Mouse (Mus musculus): ENCODE measurements at regions not wholly inside any gene's neighbourhood (a gene's known extent, or its start where the extent isn't known, plus 50 kb on each side); places are given as distances from the start of the nearest gene placed in this dataset.
A peak's percentile ranks its signal among the peaks of the same experiment; 100 is the strongest.

DNA sequence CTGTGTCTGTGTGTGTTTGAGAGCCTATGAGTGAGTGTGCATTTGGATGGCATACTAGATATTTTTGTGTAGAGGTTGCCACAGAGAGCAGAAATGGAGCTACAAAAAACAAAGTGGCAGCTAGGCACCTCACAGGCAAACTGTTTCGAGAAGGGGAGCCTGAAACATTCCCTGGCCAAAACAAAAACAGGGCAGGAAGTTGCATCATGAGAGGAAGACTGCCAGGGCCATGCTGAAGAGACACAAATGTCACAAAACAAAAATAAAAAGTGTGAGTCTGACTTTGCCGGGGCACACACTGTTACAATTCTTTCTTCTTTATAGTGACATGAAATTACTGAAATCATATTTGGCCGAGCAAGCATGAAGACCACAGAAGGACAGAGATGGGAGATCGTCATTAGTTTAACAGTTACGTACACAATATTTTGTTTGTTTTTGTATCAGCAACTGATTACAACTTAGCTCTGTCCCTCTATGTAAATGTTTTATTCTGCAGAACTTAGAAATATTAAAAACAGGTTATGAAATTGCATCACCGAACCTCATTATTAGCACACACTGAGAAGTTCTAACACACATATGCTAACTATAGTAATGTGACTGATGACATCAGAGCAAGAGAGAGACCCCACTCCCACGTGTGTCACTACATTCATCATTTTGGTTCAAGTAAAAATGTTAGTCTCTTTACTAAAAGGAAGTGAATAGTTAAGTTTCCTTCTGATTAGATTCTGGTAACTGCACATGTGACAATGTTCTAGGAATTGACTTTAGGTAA is 77.3 kb upstream of the Mkln1 start:
- no peak for ATAC-seq (replicated peaks; ENCODE audit: extremely low read depth, insufficient read depth, low FRiP score)
- Histone ChIP-seq H3K27ac (ENCODE audit: low read length) (no peak overlapping the region), H3K27me3 (ENCODE audit: control insufficient read depth, insufficient read depth, low read length) (no peaks in the 10 kb centered on the region), H3K9ac (ENCODE audit: low read length) (no peak overlapping the region), H3K4me1 (ENCODE audit: control insufficient read depth, insufficient read depth, low read length) (peaks cover 16% of the 10 kb centered on the region), H3K4me2 (ENCODE audit: low read depth, low read length) (no peak overlapping the region), H3K9me3 (replicated peaks; ENCODE audit: control insufficient read depth, low read length) (no peaks in the 10 kb centered on the region), H3K36me3 (ENCODE audit: control insufficient read depth, insufficient read depth) (no peaks in the 10 kb centered on the region), H3K4me3 (ENCODE audit: low read length) (no peak overlapping the region)
- 59% methylated on average over 7 of the region's 7 CpGs for WGBS

DNA sequence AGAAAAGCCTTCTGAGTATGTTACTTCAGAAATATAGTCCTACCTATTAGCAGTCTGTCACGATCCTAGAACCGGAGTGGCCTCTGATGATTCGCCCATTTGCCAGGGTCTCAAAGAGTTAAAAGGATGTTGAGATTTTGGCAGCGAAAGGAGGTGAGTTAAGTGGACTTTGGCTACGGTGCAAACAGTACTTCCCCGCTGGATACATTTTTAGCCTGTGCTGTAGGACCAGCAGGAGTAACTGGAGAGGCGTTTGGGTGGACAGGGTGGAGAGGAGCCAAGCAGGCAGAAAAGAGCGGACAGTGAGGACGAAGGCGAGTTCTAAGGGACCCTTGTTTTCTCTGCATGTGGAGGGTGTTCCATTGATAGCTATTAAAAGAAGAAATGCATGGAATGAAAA is 76.6 kb upstream of the Mkln1 start:
- peak overlapping the region; percentile 61 for H3K27ac ChIP-seq (ENCODE audit: low read length)
- H3K9me3 ChIP-seq (replicated peaks; ENCODE audit: control insufficient read depth, low read length), result no peaks in the 10 kb centered on the region
- ATAC-seq (replicated peaks; ENCODE audit: extremely low read depth, insufficient read depth, low FRiP score), result peak; percentile 69; the same call in 1 of the 2 replicates
- no peaks in the 10 kb centered on the region for H3K27me3 ChIP-seq (ENCODE audit: control insufficient read depth, insufficient read depth, low read length)
- H3K4me3 ChIP-seq (ENCODE audit: low read length), result no peak overlapping the region
- peaks cover 16% of the 10 kb centered on the region for H3K4me1 ChIP-seq (ENCODE audit: control insufficient read depth, insufficient read depth, low read length)
- 27% methylated on average over 10 of the region's 10 CpGs for WGBS
- H3K36me3 ChIP-seq (ENCODE audit: control insufficient read depth, insufficient read depth), result no peaks in the 10 kb centered on the region
- peak overlapping the region; percentile 27; the same call in 1 of the 2 replicates for H3K4me2 ChIP-seq (ENCODE audit: low read depth, low read length)
- no peak overlapping the region for H3K9ac ChIP-seq (ENCODE audit: low read length)

DNA sequence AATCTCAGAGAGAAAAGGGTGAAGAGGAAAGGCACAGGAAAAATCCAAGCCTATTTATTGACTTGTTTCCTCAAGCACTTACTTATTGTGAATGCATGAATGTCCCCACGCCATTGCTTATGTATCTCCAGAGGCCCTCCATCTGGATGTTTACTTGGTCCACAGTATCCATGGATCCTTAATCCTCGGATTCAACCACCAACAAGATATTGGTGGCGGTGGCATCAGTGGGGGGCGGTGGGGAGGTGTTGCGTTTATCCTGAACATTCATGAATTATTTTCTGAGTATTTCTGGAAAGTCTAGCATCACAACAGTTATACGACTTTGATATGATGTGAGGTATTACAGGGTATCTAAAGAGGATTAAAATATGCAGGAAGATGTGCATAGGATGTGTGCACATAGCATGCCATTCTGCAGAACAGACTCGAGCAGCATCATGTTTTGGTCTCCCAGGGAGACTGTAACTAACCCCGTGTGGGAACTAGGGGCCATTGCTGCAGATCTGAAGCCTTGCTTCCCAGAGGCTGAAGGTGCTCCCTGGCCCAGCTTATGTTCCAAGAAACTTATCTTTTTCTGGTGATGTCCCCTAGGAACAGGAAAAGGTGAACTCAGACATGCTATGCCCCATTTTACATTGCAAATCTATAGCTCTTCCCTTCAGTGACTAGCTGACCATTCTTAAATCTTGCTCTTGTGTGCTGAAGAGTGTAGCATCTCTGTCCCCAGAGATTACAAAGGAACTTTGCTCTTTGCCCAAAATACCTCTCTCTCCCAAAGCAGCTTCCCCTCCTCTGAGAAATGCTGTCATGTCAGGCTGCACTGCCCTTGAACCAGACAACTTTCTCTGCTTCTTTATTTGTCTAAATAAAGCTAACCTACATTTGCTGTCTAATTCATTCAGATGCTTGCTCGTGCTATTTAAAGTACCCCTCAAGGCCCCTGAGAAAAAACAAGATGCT is 75.0 kb upstream of the Mkln1 start:
- 76% methylated on average over 9 of the region's 9 CpGs for WGBS
- no peak overlapping the region for H3K4me2 ChIP-seq (ENCODE audit: low read depth, low read length)
- no peak for ATAC-seq (replicated peaks; ENCODE audit: extremely low read depth, insufficient read depth, low FRiP score)

DNA sequence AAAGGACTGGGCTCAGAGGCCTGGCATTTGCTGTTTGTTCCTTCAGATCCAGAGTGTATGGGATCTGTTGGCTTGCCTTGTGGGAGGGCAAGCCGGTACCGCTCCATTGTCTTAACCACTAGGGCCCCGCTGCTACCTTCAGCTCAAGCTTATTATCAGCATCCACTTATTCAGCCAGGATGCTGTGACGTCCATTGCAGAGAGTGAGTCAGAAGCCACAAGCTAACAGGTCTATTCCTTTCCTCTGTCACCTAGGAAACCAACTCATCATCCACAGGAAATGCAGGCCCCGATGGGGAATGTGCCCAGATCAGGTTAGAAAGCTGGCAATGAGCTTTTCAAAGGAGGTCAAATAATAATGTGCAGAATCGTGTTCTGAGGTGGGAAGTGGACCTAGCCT is 73.8 kb upstream of the Mkln1 start:
- no peak overlapping the region for H3K9ac ChIP-seq (ENCODE audit: low read length)
- no peaks in the 10 kb centered on the region for H3K27me3 ChIP-seq (ENCODE audit: control insufficient read depth, insufficient read depth, low read length)
- no peak overlapping the region for H3K4me2 ChIP-seq (ENCODE audit: low read depth, low read length)
- WGBS, result 55% methylated on average over 6 of the region's 6 CpGs
- no peak overlapping the region for H3K27ac ChIP-seq (ENCODE audit: low read length)
- ATAC-seq (replicated peaks; ENCODE audit: extremely low read depth, insufficient read depth, low FRiP score), result no peak
- H3K4me3 ChIP-seq (ENCODE audit: low read length), result no peak overlapping the region
- H3K9me3 ChIP-seq (replicated peaks; ENCODE audit: control insufficient read depth, low read length), result no peaks in the 10 kb centered on the region
- H3K36me3 ChIP-seq (ENCODE audit: control insufficient read depth, insufficient read depth), result no peaks in the 10 kb centered on the region
- peaks cover 9% of the 10 kb centered on the region for H3K4me1 ChIP-seq (ENCODE audit: control insufficient read depth, insufficient read depth, low read length)

More for the DNA sequence above, 75.0 kb upstream of the Mkln1 start:
- H3K4me1 ChIP-seq (ENCODE audit: control insufficient read depth, insufficient read depth, low read length), result peaks cover 12% of the 10 kb centered on the region
- no peaks in the 10 kb centered on the region for H3K9me3 ChIP-seq (replicated peaks; ENCODE audit: control insufficient read depth, low read length)
- no peak overlapping the region for H3K9ac ChIP-seq (ENCODE audit: low read length)
- no peaks in the 10 kb centered on the region for H3K27me3 ChIP-seq (ENCODE audit: control insufficient read depth, insufficient read depth, low read length)
- H3K36me3 ChIP-seq (ENCODE audit: control insufficient read depth, insufficient read depth), result no peaks in the 10 kb centered on the region
- H3K4me3 ChIP-seq (ENCODE audit: low read length), result no peak overlapping the region
- no peak overlapping the region for H3K27ac ChIP-seq (ENCODE audit: low read length)

DNA sequence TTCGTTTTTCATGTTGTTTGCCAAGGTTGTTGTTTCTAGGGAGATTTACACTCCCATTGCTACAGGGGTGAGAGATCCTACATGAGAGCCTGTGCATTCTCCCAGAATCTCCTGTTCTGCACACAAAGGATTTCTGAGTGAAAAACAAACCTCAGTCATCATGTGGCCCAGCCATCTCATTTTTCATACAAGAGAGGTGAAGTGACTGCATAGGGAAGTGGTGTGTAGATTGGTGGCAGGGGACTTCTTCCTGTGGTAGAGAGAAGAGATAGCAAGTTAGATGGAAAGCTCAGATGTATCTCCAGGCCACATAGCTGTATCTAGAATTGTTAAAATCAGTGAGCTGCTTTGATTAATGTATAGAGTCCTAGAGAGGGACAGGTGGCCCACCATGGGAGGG is 72.9 kb upstream of the Mkln1 start:
- Histone ChIP-seq H3K27me3 (ENCODE audit: control insufficient read depth, insufficient read depth, low read length) (no peaks in the 10 kb centered on the region), H3K9ac (ENCODE audit: low read length) (no peak overlapping the region), H3K4me2 (ENCODE audit: low read depth, low read length) (no peak overlapping the region), H3K4me1 (ENCODE audit: control insufficient read depth, insufficient read depth, low read length) (peaks cover 9% of the 10 kb centered on the region), H3K9me3 (replicated peaks; ENCODE audit: control insufficient read depth, low read length) (no peaks in the 10 kb centered on the region), H3K36me3 (ENCODE audit: control insufficient read depth, insufficient read depth) (no peaks in the 10 kb centered on the region), H3K27ac (ENCODE audit: low read length) (no peak overlapping the region), H3K4me3 (ENCODE audit: low read length) (no peak overlapping the region)
- no peak for ATAC-seq (replicated peaks; ENCODE audit: extremely low read depth, insufficient read depth, low FRiP score)
- 67% methylated on average over 1 of the region's 1 CpGs for WGBS

DNA sequence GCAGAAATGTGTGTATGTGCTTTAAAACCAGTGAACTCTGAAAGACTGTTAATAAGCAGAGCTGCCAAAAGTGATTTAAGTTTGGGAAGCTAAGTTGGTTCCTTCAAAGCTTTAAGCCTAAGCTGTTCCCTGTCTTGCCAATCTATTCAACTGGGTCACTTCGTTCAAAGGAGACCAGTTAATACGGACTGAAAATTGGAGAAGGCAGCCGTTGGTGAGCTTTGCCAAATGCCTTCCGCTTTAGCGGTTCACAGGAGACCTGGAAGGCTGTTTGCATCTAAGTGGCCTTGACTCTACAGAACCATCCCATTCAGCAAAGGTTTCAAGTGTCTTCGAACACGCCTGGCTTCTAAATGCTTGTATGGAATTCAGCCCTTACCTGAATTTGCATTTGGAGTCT is 68.2 kb upstream of the Mkln1 start:
- 82% methylated on average over 7 of the region's 7 CpGs for WGBS
- no peak overlapping the region for H3K4me2 ChIP-seq (ENCODE audit: low read depth, low read length)
- H3K9ac ChIP-seq (ENCODE audit: low read length), result no peak overlapping the region
- H3K27ac ChIP-seq (ENCODE audit: low read length), result no peak overlapping the region
- no peaks in the 10 kb centered on the region for H3K36me3 ChIP-seq (ENCODE audit: control insufficient read depth, insufficient read depth)
- H3K9me3 ChIP-seq (replicated peaks; ENCODE audit: control insufficient read depth, low read length), result no peaks in the 10 kb centered on the region
- H3K27me3 ChIP-seq (ENCODE audit: control insufficient read depth, insufficient read depth, low read length), result no peaks in the 10 kb centered on the region
- no peak overlapping the region for H3K4me3 ChIP-seq (ENCODE audit: low read length)
- no peaks in the 10 kb centered on the region for H3K4me1 ChIP-seq (ENCODE audit: control insufficient read depth, insufficient read depth, low read length)
- no peak for ATAC-seq (replicated peaks; ENCODE audit: extremely low read depth, insufficient read depth, low FRiP score)

DNA sequence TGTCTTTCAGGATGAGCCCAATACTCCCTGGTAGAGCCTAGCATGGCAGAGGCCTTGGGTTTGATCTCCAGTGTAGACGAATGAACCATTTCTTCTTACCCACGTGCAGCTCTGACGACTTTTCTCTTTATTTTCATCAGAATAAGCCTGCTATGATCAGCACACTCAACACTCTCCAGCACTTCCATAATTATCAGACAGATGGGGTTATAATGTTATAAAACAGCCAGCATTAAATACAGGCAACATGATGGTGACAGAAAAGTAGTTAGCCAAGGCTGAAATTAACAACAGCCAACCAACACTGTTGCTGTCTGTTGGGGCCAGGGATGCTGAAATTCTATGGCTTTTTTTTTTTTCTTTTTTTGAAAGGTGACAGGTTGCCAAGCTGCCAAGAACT is 67.7 kb upstream of the Mkln1 start:
- no peaks in the 10 kb centered on the region for H3K9me3 ChIP-seq (replicated peaks; ENCODE audit: control insufficient read depth, low read length)
- no peaks in the 10 kb centered on the region for H3K27me3 ChIP-seq (ENCODE audit: control insufficient read depth, insufficient read depth, low read length)
- no peak overlapping the region for H3K27ac ChIP-seq (ENCODE audit: low read length)
- no peak overlapping the region for H3K4me2 ChIP-seq (ENCODE audit: low read depth, low read length)
- no peaks in the 10 kb centered on the region for H3K4me1 ChIP-seq (ENCODE audit: control insufficient read depth, insufficient read depth, low read length)
- H3K4me3 ChIP-seq (ENCODE audit: low read length), result no peak overlapping the region
- H3K36me3 ChIP-seq (ENCODE audit: control insufficient read depth, insufficient read depth), result no peaks in the 10 kb centered on the region
- no peak overlapping the region for H3K9ac ChIP-seq (ENCODE audit: low read length)
- WGBS, result 81% methylated on average over 3 of the region's 3 CpGs
- no peak for ATAC-seq (replicated peaks; ENCODE audit: extremely low read depth, insufficient read depth, low FRiP score)

DNA sequence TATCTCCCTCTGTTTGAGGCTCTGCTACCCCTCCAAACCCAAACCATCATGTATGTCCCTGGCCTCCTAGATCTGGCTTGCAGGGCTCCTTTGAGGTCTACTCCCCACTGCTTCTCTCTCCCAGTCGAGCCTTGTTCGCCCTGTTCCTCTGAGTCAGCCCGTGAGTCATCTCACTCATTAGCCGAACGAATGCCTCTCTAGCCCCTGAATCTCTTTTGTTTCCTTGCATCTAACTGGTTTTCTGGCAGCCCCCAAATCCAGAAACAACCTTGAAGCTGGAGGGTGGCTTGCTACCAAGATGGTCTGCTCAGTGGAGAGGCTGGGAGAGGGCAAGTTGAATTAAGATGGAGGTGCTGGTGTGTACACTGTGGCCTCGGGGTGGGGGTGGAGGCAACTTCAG is 66.3 kb upstream of the Mkln1 start:
- H3K4me3 ChIP-seq (ENCODE audit: low read length), result no peak overlapping the region
- no peaks in the 10 kb centered on the region for H3K9me3 ChIP-seq (replicated peaks; ENCODE audit: control insufficient read depth, low read length)
- no peak overlapping the region for H3K4me2 ChIP-seq (ENCODE audit: low read depth, low read length)
- no peak overlapping the region for H3K27ac ChIP-seq (ENCODE audit: low read length)
- H3K36me3 ChIP-seq (ENCODE audit: control insufficient read depth, insufficient read depth), result no peaks in the 10 kb centered on the region
- no peak for ATAC-seq (replicated peaks; ENCODE audit: extremely low read depth, insufficient read depth, low FRiP score)
- H3K9ac ChIP-seq (ENCODE audit: low read length), result no peak overlapping the region
- H3K4me1 ChIP-seq (ENCODE audit: control insufficient read depth, insufficient read depth, low read length), result no peaks in the 10 kb centered on the region
- no peaks in the 10 kb centered on the region for H3K27me3 ChIP-seq (ENCODE audit: control insufficient read depth, insufficient read depth, low read length)
- 71% methylated on average over 6 of the region's 6 CpGs for WGBS

DNA sequence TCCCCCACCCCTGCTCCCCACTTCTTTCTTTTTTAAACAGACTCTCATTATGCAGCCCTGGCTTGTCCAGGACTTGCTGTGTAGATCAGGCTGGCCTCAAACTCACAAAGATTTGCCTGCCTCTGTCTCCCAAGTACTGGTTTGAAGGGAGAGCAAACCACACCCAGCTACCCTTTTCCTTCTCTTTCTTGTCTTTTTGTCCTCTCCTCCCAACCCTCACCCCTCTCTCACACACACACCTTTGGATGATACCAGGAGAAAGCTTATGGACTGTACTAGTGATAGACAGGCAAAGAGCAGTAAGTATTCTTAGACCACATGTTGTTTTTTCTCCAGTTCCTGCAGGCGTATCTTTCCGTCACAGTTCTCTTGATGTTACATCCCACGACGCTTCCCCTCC is 65.8 kb upstream of the Mkln1 start:
- no peak for ATAC-seq (replicated peaks; ENCODE audit: extremely low read depth, insufficient read depth, low FRiP score)
- no peak overlapping the region for H3K9ac ChIP-seq (ENCODE audit: low read length)
- H3K4me1 ChIP-seq (ENCODE audit: control insufficient read depth, insufficient read depth, low read length), result no peaks in the 10 kb centered on the region
- no peaks in the 10 kb centered on the region for H3K9me3 ChIP-seq (replicated peaks; ENCODE audit: control insufficient read depth, low read length)
- no peak overlapping the region for H3K27ac ChIP-seq (ENCODE audit: low read length)
- WGBS, result 68% methylated on average over 4 of the region's 4 CpGs
- no peaks in the 10 kb centered on the region for H3K36me3 ChIP-seq (ENCODE audit: control insufficient read depth, insufficient read depth)
- H3K4me2 ChIP-seq (ENCODE audit: low read depth, low read length), result no peak overlapping the region
- no peaks in the 10 kb centered on the region for H3K27me3 ChIP-seq (ENCODE audit: control insufficient read depth, insufficient read depth, low read length)
- no peak overlapping the region for H3K4me3 ChIP-seq (ENCODE audit: low read length)

All from heart, embryonic 16.5 days (tissue).